Mouse (Mus musculus) CD4-positive naive resting alpha-beta T cell, adult 76 days (primary cell): ENCODE results near the gene Hmcn1. TPM values are rescaled to one million over a fixed set of nuclear protein-coding genes. Genes with fewer than 3 reads are reported as not detected.

Experiments
- total RNA-seq: library from RNA; stranded (reverse); gene quantifications from one replicate; pipeline ENCODE4 v1.2.4, GENCODE M21; 2023

Hmcn1 gene
- 0.21 TPM for total RNA-seq

DNA sequence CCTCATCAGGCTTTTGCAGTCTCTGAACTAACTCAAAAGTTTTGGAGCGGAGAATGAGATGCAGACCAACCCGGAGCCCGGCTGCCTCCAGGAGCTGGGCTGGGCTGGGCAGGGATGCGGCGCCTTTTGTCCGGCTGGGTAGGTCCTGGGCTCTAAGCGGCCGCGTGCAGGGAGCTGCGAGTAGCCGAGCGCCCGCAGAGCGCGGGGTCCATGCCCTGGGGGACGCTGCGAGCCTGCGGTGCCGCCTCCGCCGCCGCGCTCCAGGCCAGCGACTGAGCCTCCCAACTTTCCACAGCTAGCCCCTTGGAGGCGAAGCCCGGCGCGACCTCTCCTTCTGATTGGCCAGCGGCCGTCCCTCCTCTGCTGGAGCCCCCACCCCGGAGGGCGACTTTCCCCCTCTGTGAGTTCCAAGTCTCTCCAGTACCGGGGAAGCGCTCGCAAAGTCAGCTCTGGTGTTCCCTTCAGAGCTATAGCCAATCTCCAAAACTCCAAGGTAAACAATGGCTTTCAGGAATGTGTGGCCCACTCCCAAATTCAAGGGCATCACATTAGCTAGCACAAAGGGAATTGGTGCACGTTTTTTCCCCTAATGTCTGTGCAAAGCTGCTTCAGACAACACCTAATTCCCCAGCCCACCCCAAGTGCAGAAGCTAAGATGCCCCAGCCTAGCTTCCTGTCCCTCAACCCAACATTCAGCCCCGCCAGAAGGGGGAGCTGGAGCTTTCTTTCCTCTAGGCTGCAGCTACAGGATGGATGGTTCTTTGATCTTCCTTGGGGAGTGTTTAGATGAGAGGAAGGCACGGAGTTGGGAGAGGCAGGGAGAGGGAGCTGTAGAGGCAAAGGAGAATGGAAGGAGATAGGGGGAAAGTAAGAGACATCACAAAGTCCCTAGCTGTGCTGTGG lies at the start of gene Hmcn1:
TSS of gene Hmcn1 (minus strand) at position 274 of the 903 bp plus-strand sequence.

Other genes starting within 250 kb of the Hmcn1 start
- gene Gm47985, start 189.1 kb upstream of the Hmcn1 start, total RNA-seq, result not detected
- not detected for gene Gm8947, start 198.9 kb upstream of the Hmcn1 start, total RNA-seq
- 0.88 TPM for gene Gm47995, start 205.0 kb upstream of the Hmcn1 start, total RNA-seq
- not detected for gene 3110040M04Rik, start 210.7 kb upstream of the Hmcn1 start, total RNA-seq
- gene Gm47996, start 216.7 kb upstream of the Hmcn1 start, total RNA-seq, result not detected